ENCODE assay signal across 19 mouse cellular contexts in genomic region chr6:42568205-42568604, GRCm38 (mm10). TPM values are rescaled to one million over a fixed set of nuclear protein-coding genes. Genes with fewer than 3 reads are reported as not detected.
"Had no signal": no experiment of that assay in that cellular context is flagged by ENCODE, and none has a peak within 500 bp of the region (broad histone marks: within the 10 kb centered on the region; RNA-seq: fewer than 3 reads in every experiment).

No protein-coding gene starts in this region.

- H3K4me2 ChIP-seq: intestine, embryonic 15.5 days; limb, embryonic 13.5 days; neural tube, embryonic 12.5 days; stomach, embryonic 15.5 days had no signal

- ATAC-seq: intestine, embryonic 15.5 days; lung, postnatal 0 days had no signal

- H3K9ac ChIP-seq: intestine, embryonic 15.5 days; limb, embryonic 13.5 days; liver, embryonic 14.5 days; neural tube, embryonic 12.5 days; stomach, embryonic 15.5 days had no signal

- H3K4me1 ChIP-seq: intestine, embryonic 15.5 days; limb, embryonic 13.5 days; midbrain, embryonic 10.5 days; neural tube, embryonic 12.5 days; stomach, embryonic 15.5 days had no signal

- DNase-seq: kidney, adult 18-20 months; kidney, postnatal 10 days; lung, adult 18-20 months; lung, postnatal 4 days; midbrain, embryonic 14.5 days; thymus, postnatal 36 days had no signal

- H3K4me3 ChIP-seq: intestine, embryonic 15.5 days; left cerebral cortex, adult 2 months; limb, embryonic 13.5 days; midbrain, embryonic 10.5 days; neural tube, embryonic 12.5 days; stomach, embryonic 15.5 days had no signal

- H3K36me3 ChIP-seq: intestine, embryonic 15.5 days; limb, embryonic 13.5 days; midbrain, embryonic 10.5 days; neural tube, embryonic 12.5 days; stomach, embryonic 15.5 days had no signal

- H3K27ac ChIP-seq: intestine, embryonic 15.5 days; left cerebral cortex, adult 2 months; limb, embryonic 13.5 days; liver, embryonic 14.5 days; midbrain, embryonic 10.5 days; neural tube, embryonic 12.5 days; stomach, embryonic 15.5 days had no signal

- H3K27me3 ChIP-seq: intestine, embryonic 15.5 days; limb, embryonic 13.5 days; neural tube, embryonic 12.5 days; stomach, embryonic 15.5 days had no signal

- H3K9me3 ChIP-seq: intestine, embryonic 15.5 days; limb, embryonic 13.5 days; midbrain, embryonic 10.5 days; neural tube, embryonic 12.5 days; stomach, embryonic 15.5 days had no signal

RNA-seq across cellular contexts. Expression of gene Olfr455, which starts 20.8 kb away (rescaled TPM):
- polyA plus RNA-seq: intestine, embryonic 15.5 days; kidney, embryonic 14.5 days; large intestine, adult 2 months; limb, embryonic 13.5 days; liver, adult 2 months; liver, embryonic 14.5 days; midbrain, embryonic 10.5 days; midbrain, embryonic 14.5 days; neural tube, embryonic 12.5 days; spleen, adult 2 months; stomach, embryonic 15.5 days; thymus, postnatal 0 days had no signal

RNA-seq across cellular contexts. Expression of gene Tcaf3, which starts 29.3 kb away (rescaled TPM):
- polyA plus RNA-seq: intestine, embryonic 15.5 days; kidney, embryonic 14.5 days; large intestine, adult 2 months; limb, embryonic 13.5 days; liver, adult 2 months; liver, embryonic 14.5 days; midbrain, embryonic 10.5 days; midbrain, embryonic 14.5 days; neural tube, embryonic 12.5 days; spleen, adult 2 months; stomach, embryonic 15.5 days; thymus, postnatal 0 days had no signal
